Mouse (Mus musculus) heart, adult 9 months (tissue): Measurements from ENCODE around the gene Hfe2.
"Not testable (repeated sequence)": the region's sequence is repeated elsewhere in the genome, so short reads cannot be mapped to it uniquely, and the experiment has no call there.

ENCODE experiments used
- DNase-seq, 2 experiments: peaks; one replicate each; pipeline ENCODE4 v3.0.0; 2022; ENCODE audit warnings: low spot score in 2 of 2

The Hfe2 gene

DNA sequence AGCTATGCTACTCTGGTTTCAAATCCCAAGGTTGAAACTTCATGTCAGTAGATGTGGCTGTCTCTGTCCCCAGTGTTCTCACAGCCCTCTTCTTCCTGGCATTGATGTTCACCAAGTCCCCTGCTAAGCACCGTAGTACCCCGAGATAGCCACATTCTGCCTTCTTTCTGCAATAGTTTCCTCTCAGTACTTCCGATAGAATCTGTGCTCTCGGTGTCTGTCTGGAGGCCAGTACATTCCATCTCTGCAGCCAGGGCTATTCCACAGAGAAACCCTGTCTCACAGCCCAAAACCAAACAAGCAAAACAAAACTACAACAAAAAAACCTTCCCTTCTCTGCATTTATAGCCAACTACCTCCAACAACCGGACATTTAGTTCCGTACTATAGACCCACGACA lies 28.8 kb upstream of the Hfe2 start:
- DNase-seq, result no peak

DNA sequence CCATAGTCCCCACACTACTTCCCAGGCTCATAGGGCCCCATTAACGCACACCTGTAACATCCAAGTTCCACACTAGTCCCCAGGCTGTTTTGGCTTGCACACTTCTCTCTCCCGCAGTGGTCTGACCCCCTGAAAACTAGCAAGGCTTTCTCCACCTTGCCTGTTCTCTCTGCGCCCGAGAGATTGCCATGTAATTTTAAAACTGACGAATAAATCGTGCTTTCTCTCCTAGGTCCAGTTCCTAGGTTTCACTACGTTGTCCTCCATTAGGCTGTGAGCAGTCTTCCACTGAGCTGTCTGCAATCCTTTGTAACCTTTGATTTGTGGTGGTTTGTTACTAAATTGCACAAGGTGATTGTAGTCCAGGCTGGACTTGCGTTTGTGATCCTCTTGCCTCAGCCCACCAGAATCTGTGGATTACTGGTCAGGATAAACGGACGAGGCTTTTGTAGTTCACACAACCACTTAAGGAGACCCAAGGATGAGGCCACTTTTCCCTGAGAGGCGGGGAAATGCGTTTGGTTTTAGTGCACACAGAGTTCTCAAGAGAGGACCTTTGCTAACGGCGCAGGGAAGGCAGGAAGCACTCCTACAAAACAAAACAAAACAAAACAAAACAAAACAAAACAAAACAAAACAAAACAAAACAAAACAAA lies 28.2 kb upstream of the Hfe2 start:
- not testable (repeated sequence) for DNase-seq

DNA sequence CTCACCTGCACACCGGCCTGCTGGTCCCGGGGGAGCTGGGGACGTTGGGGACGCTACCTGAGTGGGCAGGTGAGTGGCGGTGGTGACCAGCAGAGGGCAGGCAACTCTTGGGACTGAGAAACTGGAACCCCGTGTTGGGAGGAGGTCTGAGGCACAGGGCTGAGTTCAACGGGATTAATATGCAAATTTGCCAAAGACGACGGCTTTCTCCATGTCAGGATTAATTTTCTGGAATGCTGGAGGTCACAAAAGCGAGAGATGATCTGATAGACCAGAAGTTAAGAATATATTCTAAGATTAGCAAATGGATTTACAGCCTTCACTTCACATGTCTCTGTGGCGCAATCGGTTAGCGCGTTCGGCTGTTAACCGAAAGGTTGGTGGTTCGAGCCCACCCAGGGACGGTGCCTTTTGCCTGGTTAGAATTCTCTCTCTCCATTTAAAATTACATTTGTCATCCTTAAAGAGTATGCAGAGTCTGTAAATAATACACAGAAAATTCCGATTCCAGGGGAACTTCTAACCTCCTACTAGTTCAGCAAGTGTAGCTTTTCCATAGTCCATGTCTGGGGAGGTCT lies 27.4 kb upstream of the Hfe2 start:
- peak; percentile 50 to 82 for DNase-seq

DNA sequence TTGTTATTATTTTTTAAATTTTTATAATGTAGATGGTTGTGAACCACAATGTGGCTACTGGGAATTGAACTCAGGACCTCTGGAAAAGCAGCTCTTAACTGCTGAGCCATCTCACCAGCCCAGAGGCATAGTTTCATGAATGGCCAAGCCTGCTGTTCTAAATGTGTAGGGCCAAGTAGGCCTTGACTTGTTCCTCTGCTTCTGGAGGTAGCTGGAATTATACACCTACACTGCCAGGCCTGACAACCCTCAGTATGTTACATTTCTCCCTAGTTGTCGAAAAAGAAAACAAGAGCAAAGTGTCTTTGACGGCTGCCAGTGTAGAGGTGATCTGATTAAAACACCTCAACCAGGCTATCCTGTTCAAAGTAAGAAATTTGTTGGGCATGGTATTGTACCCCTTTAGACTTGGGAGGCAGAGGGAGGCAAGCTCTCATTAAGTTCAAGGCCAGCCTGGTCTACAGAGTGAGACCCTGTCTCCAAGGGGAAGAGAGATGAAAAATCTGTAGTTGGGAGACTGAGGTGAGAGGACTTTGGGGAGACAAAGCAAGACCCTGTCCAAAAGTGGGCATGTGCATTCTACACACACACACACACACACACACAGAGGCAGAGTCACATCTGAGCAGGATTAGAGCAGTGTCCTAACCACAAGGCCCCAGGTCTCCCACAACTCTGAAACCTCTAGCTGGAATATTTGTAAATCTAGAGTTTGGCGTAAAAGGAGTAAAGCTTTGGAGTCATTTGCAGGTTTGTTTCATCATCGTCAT lies 26.3 kb upstream of the Hfe2 start:
- DNase-seq, result no peak

DNA sequence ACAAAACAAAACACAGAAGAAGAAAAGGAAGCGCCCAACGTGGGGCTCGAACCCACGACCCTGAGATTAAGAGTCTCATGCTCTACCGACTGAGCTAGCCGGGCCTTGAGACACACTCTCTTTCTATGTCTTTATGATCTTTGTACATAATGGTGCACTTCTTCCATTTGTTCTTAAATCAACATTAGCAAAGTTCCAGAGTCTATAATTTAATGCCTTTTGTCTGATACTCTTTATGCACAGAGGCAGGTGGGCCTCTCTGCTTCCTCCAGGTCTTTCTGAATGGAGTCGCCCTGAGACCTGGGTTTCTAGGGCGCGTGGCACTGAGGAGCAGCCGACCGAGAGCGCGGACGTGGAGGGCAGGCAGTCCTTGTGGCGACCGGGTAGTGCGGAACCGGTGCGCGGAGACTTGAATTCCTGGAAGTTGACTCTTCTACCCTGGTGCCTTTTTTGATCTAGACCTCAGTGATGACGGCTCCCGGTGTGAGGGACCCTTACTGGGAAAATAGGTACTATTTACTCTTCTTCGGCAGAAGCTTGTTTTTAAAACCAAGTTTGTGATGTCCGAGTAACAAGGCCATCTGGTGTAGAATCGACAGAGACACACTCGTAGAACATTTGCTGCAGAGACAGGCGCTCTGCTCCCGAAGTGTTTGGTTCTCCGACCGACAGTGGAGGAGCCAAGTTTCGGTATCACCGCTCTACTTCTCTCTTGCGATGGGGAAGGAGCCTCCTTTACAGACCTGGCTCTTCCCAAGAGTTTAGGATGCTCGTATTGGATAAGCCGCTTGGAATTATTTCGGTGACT lies 25.3 kb upstream of the Hfe2 start:
- DNase-seq, result peak; percentile 65 to 89

DNA sequence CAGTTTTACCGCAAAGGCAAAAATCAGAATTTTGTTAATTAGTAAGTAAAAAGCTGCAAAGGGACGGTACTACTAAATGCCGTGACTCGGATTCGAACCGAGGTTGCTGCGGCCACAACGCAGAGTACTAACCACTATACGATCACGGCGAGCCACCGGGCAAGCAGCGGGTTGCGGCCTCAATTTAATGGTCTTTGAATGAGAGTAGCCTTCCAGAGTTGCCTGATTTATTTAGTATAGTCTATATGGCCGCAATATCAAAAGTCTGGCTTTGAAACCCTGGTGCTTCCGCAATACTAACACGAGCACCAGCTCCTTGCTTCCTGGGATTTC lies 24.7 kb upstream of the Hfe2 start:
- DNase-seq, result peak; percentile 88 to 97

DNA sequence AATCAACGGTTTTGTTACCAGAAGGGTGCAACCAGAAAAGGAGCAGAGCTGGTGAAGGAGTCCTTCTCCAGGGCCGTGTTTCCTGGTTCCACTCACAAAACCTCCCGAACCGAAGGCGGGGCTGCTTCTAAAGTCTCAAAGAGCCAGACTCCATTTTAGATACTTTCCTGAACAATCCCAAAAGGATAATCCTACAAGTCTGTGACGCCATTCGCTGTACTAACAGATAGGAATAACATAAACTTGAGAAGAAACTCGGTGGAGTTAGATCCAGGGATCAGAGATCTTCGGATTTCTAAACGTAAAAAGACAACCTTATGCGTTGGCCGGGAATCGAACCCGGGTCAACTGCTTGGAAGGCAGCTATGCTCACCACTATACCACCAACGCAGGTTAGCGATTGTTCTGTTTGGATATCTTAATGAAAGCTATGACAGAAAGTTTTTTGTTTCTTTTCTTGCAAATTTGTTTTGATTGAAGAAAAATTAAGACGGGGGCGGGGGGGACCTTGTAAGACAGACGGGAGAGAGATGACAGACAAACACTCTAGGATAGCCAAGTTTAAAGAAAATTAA lies 24.2 kb upstream of the Hfe2 start:
- peak; percentile 67 to 90 for DNase-seq

DNA sequence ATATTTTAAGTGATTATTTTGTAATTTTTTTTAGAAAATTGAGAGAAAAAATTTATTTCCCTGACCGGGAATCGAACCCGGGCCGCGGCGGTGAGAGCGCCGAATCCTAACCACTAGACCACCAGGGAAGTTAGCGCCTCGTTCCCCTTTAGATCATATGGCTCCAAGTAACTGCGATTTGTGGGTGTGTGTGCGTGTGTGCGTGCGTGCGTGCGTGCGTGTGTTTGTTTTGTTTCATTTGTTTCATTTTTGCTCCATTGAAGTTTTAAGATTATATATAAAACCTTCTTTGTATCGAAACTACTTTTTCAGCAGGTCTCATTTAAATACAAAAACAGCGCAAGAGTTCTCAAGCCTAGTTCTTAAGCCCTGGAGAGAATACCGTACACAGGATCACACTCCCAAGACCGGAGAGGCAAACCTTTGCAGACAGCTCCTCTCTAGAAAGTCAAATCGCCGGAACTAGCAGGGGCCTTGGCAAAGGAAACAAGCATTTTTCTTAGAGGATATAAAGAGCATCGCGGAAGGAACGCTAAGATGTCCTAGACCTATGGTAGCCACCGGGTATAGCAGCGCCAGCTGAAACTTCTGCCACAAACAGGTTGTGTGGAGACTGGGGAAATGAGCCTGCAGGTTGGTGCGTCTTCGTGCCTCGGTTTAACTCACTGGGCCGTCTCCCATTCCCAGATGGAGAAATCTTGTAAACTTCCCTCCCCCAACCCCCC lies 23.4 kb upstream of the Hfe2 start:
- peak in 1 of 2 experiments; percentile 87 for DNase-seq

DNA sequence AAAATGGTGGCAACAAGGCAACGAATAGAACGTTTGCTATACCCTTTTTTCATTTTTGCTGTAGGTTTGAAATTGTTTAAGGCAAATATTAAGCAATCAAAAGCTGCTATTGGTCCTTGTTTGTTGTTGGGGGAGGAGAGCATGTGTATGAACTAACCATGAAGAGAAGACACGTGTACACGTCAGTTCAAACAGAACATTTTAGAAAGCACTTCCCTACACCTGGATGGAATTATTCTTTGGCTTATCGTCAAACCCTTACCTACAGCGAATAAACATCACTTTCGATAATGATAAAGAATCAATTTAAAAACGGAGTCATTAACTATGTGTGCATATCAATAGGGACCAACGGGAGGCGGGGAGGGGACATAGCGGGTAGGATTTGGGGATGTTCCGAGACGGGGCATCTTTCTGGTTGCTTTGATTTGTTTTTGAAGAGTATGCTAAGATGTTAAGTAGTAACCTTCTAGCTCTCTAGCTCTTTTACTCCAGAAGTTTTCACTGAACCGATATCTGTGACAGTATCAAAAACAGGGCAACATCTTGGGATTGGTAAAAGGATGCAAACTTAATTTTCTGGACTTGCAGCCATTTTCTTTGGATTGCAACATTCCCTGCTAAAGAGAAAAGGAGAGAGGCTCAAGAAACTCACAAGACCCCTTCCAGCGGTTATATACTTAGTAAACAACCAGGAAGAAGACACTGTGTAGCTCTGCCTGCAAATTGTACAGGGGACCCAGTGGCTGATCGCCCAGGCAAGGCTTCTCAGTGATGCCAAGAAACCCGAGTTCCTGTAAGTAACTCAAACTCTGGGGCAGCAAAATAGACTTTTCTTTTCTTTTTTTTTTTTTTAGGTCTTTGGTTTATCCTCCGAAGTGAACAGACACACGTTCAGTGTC lies 22.5 kb upstream of the Hfe2 start:
- DNase-seq, result no peak

DNA sequence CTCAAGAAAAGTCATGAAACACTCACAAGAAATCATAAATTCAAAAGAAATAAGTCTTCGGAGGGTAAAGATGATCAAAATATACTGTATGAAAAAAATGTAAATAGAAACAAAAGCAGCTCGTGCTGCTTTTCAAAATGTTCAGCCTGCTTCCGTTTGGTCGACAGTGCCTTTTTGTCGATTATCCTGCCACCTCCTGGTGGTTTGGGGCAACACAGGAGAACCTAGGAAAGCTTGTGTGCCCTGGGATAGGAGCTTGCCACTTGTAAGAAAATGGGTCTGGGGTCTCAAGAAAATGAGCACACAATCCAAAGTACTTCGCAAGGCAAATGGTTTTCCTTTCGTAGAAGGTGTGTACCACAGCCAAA lies 21.9 kb upstream of the Hfe2 start:
- DNase-seq, result peak in 1 of 2 experiments; percentile 77

DNA sequence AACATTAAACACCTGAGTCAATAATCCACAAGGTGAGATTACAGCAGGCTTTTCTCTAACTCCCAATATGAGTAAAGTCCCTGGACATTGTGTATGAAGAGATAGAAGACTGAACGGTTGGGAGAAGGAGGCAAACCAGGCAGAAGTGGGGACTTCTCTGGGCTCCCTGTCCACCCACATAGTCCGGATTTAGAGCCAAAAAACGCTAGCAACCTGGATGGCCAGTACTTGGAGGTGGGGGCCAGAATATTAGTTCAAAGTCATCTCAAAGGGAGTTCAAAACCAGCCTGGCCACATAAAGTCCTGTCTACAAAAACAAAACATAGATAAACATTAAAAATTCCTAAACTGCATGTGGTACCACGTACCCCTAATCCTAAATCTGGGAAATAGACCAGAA lies 21.0 kb upstream of the Hfe2 start:
- DNase-seq, result no peak

DNA sequence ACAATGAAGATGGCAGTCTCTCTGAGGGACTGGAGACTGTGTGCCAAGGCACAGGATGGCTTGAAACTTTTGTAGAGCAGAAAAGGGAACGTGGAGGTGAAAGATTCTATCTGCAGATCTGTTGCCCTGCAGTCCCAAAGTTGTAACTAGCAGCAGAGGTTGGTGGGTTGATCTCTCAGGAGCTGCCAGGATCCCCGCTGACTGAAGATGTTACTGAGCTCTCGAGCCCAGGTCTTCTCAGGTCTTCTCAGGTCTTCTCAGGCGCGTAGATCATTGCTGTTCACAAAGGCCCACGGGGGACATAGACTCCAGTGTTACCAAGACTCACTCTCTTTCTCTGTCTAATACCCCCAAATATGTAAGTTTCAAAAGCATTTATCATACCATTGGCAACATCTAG lies 20.0 kb upstream of the Hfe2 start:
- DNase-seq, result no peak

DNA sequence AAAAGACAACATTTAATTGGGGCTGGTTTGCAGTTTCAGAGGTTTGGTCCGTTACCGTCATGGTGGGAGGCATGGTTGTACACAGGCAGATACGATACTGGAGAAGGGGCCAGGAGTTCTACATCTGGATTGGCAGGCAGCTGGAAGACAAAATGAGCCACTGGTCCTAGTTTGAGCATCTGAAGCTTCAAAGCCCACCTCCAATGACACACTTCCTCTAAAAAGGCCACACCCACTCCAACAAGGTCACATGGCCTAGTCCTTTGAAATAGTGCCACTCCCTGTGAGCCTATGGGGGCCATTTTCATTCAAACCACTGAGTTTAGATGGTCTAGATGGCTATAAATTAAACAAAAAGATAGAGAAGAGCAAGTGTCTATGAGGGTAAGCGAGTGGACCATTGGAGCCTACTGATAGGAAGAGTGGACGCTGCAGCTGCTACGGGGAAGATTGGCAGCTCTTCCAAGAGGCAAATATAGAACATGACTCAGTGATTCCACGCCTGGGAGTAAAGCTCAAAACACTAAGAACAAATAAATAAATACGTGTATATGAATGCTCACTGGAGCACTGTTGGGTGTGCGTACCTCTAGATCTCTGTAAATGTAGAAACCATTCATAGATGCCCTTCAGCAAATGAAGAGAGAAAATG lies 18.4 kb upstream of the Hfe2 start:
- DNase-seq, result no peak

DNA sequence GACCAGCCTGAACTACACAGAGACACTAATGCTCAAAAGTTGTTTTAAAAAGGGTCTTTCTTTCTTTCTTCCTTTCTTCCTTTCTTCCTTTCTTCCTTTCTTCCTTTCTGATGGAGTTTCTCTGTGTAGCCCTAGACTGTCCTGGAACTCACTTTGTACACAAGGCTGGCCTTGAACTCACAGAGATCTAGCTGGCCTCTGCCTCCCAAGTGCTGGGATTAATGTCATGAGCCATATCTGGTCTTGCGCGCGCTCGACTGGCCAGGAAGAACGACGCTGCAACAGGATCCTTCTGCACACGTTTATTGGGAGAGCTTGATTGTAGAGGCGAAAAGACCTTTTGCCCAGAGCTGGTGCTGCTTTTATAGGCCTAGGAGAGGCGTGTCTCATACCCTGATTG lies 17.0 kb upstream of the Hfe2 start:
- DNase-seq, result not testable (repeated sequence)

DNA sequence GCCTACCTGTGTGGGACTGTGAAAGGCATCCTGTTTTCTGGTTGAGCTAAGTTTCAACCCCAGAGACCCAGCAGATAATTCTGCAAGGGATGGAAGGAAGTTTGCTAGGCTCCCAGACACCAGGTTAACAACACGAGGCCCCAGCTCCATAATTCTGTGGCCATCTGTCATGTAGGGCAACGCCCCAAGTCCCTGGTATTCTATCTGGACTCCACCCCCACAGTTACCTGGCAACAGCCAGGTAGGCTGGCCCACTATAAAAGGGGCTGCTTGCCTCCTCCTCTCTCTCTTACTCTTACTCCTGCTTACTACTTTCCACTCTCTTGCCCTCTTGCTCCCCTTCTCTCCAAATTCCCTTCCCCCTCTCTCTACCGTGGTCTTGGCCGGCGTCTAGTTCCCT lies 4.8 kb upstream of the Hfe2 start:
- no peak for DNase-seq

DNA sequence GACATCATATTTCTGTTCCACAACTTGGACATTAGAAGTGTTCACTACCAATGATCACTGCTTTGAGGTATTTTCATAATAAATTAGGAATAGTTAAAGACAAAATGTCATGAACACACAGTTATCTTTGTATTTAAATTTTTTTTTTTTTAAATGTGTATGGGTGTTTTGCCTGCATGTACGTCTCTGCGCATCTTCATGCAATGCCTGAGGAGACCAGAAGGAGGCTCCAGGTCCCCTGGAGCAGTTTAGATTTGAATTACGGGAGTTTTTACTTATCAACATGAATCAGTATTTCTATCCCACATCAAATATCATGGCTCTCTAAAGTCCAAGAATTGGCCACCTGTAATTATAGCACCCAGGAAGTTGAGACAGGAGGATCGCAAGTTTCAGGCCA lies 2.8 kb upstream of the Hfe2 start:
- DNase-seq, result no peak

DNA sequence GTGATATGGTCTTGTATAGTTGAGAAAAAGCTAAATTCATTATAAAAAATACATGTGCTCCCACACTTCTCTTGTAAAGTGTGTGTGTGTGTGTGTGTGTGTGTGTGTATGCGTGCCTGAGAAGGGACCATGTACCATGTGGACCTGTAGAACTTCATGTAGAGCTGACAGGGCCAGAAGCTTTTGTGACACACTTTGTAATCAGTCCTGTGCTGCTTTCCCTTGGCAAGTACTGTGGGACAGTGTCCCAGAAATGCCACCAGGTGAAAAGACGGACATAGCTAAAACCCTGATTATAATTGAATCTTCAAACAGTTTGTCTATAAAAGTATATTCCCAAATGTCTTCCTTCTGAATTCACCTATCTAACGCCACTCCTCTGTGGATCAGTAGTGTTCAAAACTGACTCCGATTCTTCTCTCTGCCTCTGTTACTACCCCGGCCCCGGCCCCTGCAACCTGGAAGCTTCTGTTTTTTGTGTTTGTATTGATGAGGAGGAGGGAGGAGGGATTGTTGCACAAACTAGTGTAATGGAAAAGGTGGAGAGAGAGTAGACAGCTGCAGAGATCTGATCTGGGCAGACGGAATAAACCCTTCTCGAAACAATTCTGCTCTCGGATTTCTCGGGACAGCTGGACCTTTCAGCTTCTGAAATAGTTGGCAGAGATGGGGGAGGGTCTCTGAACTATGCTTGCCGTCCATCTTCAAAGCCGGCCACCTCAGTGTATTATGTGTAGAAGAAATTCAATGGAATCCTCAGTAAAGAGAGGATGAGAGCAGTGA lies 753 bp upstream of the Hfe2 start:
- DNase-seq, result no peak

DNA sequence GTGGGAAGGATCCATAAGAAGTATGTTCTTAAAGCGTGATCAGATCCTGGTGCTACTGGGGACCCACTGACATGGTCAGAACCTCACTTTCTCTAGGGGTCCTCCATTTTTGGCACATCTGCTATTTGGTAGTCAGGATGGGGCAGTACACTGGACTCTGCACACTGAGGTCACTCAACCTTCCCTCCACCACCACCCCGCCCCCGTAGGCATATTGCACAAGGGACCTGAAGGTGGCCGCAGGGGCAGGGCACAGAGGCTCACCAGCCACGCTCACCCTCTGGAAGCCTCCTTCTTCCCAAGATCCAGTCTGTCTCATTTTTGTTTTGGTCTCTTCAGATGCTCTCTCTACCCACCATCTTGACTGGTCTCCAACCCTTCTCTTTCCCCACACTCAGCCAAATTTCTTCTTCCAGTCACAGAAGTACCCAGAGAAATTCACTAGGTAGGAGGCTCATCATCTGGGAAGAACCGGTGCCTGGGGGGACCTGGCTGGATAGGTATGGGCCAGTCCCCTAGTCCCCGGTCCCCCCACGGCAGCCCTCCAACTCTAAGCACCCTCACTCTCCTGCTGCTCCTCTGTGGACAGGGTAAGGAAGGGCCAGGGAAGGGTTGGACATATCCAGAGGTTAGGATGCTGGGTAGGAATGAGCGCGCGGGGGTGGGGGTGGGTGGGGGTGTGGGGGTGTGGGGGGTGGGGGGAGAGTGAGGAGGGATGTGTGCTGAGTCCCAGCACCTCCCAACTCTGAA lies 1.2 kb downstream of the Hfe2 start:
- DNase-seq, result no peak
